26 mouse cellular contexts compared by ENCODE assay signal in the genomic region with DNA sequence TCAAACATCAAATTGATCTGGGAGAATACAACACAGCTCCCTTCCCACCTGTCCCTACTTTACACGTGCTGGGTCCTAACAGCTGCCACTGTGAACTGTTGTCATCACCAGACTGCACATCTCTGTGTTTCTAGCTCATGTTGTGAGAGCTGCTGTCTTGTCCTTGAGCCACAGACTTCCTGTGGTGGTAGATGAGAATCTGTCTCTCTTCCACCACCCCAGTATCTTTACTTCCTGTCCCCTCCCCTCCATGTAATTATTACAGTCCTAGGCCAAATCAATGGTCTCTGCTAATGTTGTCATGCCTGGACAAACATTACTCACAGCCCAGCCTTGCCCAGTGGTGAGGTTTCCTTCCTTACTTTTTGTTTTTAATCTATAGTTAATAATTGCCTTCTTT.
DNase-seq lines count a peak whose midpoint lies in the region; ATAC-seq and TF ChIP-seq lines count a peak whose summit lies in the region.
"Had no signal": no experiment of that assay in that cellular context is flagged by ENCODE, and none has a peak within 500 bp of the region (broad histone marks: within the 10 kb centered on the region; RNA-seq: fewer than 3 reads in every experiment).

No protein-coding gene starts in this region.

- DNase-seq in CD4-positive helper T cell, adult 2 months (ENCODE audit: low read depth, low spot score): peak; percentile 45
- DNase-seq in G1E (ENCODE audit: low spot score): no peak
- peak; percentile 62 for DNase-seq in induced T-regulatory cell, adult 2 months (ENCODE audit: low read depth)
- peak; percentile 39 to 68 for DNase-seq in natural killer cell, adult 2 months (ENCODE audit: low spot score in 2 of 2)
- DNase-seq in adrenal gland, postnatal 25 days: no peak
- no peak for DNase-seq in left cerebral cortex, adult 2 months (ENCODE audit: extremely low spot score in 1 of 2, low spot score in 2 of 2)
- no peak for DNase-seq in left cerebral cortex, adult 9 months (ENCODE audit: low spot score in 2 of 2)
- DNase-seq: adrenal gland, postnatal 10 days; cerebellum, adult 11 months; cerebellum, postnatal 10 days; forebrain, postnatal 0 days; gastrocnemius, postnatal 36 days; heart, postnatal 10 days; kidney, postnatal 4 days; layer of hippocampus, adult 9-11 months; liver, embryonic 13.5 days; lung, embryonic 14.5 days; lung, postnatal 36 days had no signal

- peaks cover 79% of the 10 kb centered on the region for H3K4me1 ChIP-seq in G1E (ENCODE audit: insufficient read depth, low read depth, low read length)
- H3K4me1 ChIP-seq: embryonic facial prominence, embryonic 15.5 days; forebrain, embryonic 10.5 days; heart, embryonic 10.5 days; hindbrain, embryonic 13.5 days; intestine, embryonic 15.5 days; kidney, embryonic 15.5 days; limb, embryonic 12.5 days; midbrain, embryonic 12.5 days had no signal

- peak; percentile 43 for ATAC-seq in G1E (ENCODE audit: extremely low read depth, insufficient number of reproducible peaks, low FRiP score, poor library complexity, severe bottlenecking)
- ATAC-seq: forebrain, postnatal 0 days; intestine, embryonic 15.5 days had no signal

- no peak overlapping the region for H3K27ac ChIP-seq in left cerebral cortex, adult 2 months
- H3K27ac ChIP-seq: embryonic facial prominence, embryonic 15.5 days; forebrain, embryonic 10.5 days; heart, embryonic 10.5 days; hindbrain, embryonic 13.5 days; intestine, embryonic 15.5 days; kidney, embryonic 15.5 days; limb, embryonic 12.5 days; liver, embryonic 13.5 days; midbrain, embryonic 12.5 days had no signal

- H3K9me3 ChIP-seq in G1E (replicated peaks): peaks cover 3% of the 10 kb centered on the region
- H3K9me3 ChIP-seq: embryonic facial prominence, embryonic 15.5 days; heart, embryonic 10.5 days; hindbrain, embryonic 13.5 days; intestine, embryonic 15.5 days; kidney, embryonic 15.5 days; limb, embryonic 12.5 days; liver, embryonic 13.5 days; midbrain, embryonic 12.5 days had no signal

- H3K4me3 ChIP-seq in G1E (ENCODE audit: low read depth, low read length): no peak overlapping the region
- H3K4me3 ChIP-seq in left cerebral cortex, adult 2 months: no peak overlapping the region
- H3K4me3 ChIP-seq: embryonic facial prominence, embryonic 15.5 days; forebrain, embryonic 10.5 days; heart, embryonic 10.5 days; hindbrain, embryonic 13.5 days; intestine, embryonic 15.5 days; kidney, embryonic 15.5 days; limb, embryonic 12.5 days; liver, embryonic 13.5 days; midbrain, embryonic 12.5 days had no signal

- TF ChIP-seq CTCF in G1E (IDR thresholded peaks at IDR 0.05; ENCODE audit: low read depth, low read length): no peak
- no peak for TF ChIP-seq CTCF in left cerebral cortex, adult 2 months (IDR thresholded peaks at IDR 0.05)

- intact Hi-C loops in left cerebral cortex, adult 2 months (cut with DNase I): no loop called here

- no peaks in the 10 kb centered on the region for H3K27me3 ChIP-seq in G1E (ENCODE audit: insufficient read depth, low read length)
- H3K27me3 ChIP-seq: embryonic facial prominence, embryonic 15.5 days; hindbrain, embryonic 13.5 days; intestine, embryonic 15.5 days; kidney, embryonic 15.5 days; limb, embryonic 12.5 days; liver, embryonic 13.5 days; midbrain, embryonic 12.5 days had no signal

- no peaks in the 10 kb centered on the region for H3K36me3 ChIP-seq in G1E (replicated peaks)
- H3K36me3 ChIP-seq: embryonic facial prominence, embryonic 15.5 days; forebrain, embryonic 10.5 days; heart, embryonic 10.5 days; hindbrain, embryonic 13.5 days; intestine, embryonic 15.5 days; kidney, embryonic 15.5 days; limb, embryonic 12.5 days; liver, embryonic 13.5 days; midbrain, embryonic 12.5 days had no signal

Comparison
In these comparisons a context has a peak if more than half of its experiments do, and no peak if none do; other contexts are left out.
1. DNase-seq: peak in CD4-positive helper T cell, adult 2 months (single experiment), induced T-regulatory cell, adult 2 months (single experiment) and natural killer cell, adult 2 months (2 of 2); none in G1E (single experiment), adrenal gland, postnatal 25 days (single experiment), left cerebral cortex, adult 2 months (0 of 2) and left cerebral cortex, adult 9 months (0 of 2).